Mouse (Mus musculus) embryo, embryonic 9.5 days (tissue): ENCODE measurements around the gene Spata33.
"Not testable (repeated sequence)": the region's sequence is repeated elsewhere in the genome, so short reads cannot be mapped to it uniquely, and the experiment has no call there.

Experiments
- DNase-seq: peaks from one replicate; pipeline ENCODE4 v3.0.0-alpha.2; 2017; ENCODE audit errors: extremely low spot score

The Spata33 gene

GRCm38 (mm10) chr8:123233300-123233699 lies 20.7 kb downstream of the Spata33 start:
- DNase-seq: no peak

GRCm38 (mm10) chr8:123233760-123234159 lies 21.1 kb downstream of the Spata33 start:
- DNase-seq: no peak

- no peak for DNase-seq
Measured at GRCm38 (mm10) chr8:123234918-123235519, 22.4 kb downstream of the Spata33 start.

GRCm38 (mm10) chr8:123235520-123236497 lies 23.2 kb downstream of the Spata33 start, which contains the start of gene Spata2l:
Gene Spata2l (minus strand): TSS chr8:123236233.
- DNase-seq: peak; percentile 88

- DNase-seq: no peak
Measured at GRCm38 (mm10) chr8:123239398-123239797, 26.8 kb downstream of the Spata33 start.

GRCm38 (mm10) chr8:123242107-123242923 lies 29.7 kb downstream of the Spata33 start:
- no peak for DNase-seq

- DNase-seq: no peak
Measured at GRCm38 (mm10) chr8:123243053-123243452, 30.4 kb downstream of the Spata33 start.

- no peak for DNase-seq
Measured at GRCm38 (mm10) chr8:123244382-123244781, 31.8 kb downstream of the Spata33 start.

GRCm38 (mm10) chr8:123245543-123245942 lies 32.9 kb downstream of the Spata33 start:
- DNase-seq: no peak

GRCm38 (mm10) chr8:123247748-123248147 lies 35.1 kb downstream of the Spata33 start:
- DNase-seq: no peak

GRCm38 (mm10) chr8:123248596-123248995 lies 36.0 kb downstream of the Spata33 start:
- DNase-seq: no peak

GRCm38 (mm10) chr8:123250940-123251339 lies 38.3 kb downstream of the Spata33 start:
- DNase-seq: no peak

GRCm38 (mm10) chr8:123252925-123253324 lies 40.3 kb downstream of the Spata33 start:
- no peak for DNase-seq

GRCm38 (mm10) chr8:123253451-123254098 lies 40.9 kb downstream of the Spata33 start:
- no peak for DNase-seq

- peak; percentile 89 for DNase-seq
Measured at GRCm38 (mm10) chr8:123254099-123254885, 41.7 kb downstream of the Spata33 start, which contains the start of the genes Zfp276 and Vps9d1. Gene Zfp276 (plus strand): TSS chr8:123254195. Gene Vps9d1 (minus strand): TSS chr8:123254348.

GRCm38 (mm10) chr8:123255170-123255569 lies 42.5 kb downstream of the Spata33 start:
- no peak for DNase-seq

GRCm38 (mm10) chr8:123257114-123257513 lies 44.5 kb downstream of the Spata33 start:
- DNase-seq: no peak

GRCm38 (mm10) chr8:123257593-123257992 lies 45.0 kb downstream of the Spata33 start:
- DNase-seq: not testable (repeated sequence)

- DNase-seq: no peak
Measured at GRCm38 (mm10) chr8:123267926-123268656, 55.5 kb downstream of the Spata33 start.

GRCm38 (mm10) chr8:123271147-123271546 lies 58.5 kb downstream of the Spata33 start:
- DNase-seq: no peak
